Comparison of ENCODE assay signal across 34 mouse cellular contexts in the genomic region with DNA sequence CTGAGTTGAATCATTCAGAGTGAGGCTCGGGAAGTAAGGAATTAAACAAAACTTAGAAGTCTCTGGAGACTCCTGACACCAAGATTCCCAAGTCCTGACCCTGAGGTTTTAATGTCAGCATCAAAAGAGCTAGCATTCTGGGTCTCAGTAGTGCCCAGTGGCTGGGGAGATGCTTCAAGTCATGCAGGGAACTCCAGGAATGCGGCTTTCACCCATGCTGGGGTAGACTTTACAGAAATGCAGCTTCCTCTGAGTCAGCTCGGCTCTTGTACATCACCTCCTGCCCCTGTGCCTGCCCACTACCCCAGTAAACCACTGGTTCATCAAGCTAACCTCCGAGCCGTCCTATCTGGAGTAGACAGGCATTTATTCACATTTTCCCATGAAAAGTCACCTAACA.
"Had no signal": no experiment of that assay in that cellular context is flagged by ENCODE, and none has a peak within 500 bp of the region (broad histone marks: within the 10 kb centered on the region; RNA-seq: fewer than 3 reads in every experiment).

No protein-coding gene starts in this region.

- H3K4me1 ChIP-seq: heart, embryonic 12.5 days; heart, embryonic 13.5 days; heart, embryonic 15.5 days; hindbrain, embryonic 15.5 days; intestine, embryonic 15.5 days had no signal

- ATAC-seq: hindbrain, embryonic 16.5 days; hindbrain, postnatal 0 days; inflammation-experienced regulatory T-cells, adult 6 months; intestine, embryonic 15.5 days; intestine, embryonic 16.5 days; intestine, postnatal 0 days had no signal

- H3K36me3 ChIP-seq: heart, embryonic 10.5 days; heart, embryonic 12.5 days; heart, embryonic 13.5 days; heart, embryonic 15.5 days; hindbrain, embryonic 10.5 days; hindbrain, embryonic 12.5 days; hindbrain, embryonic 13.5 days; hindbrain, embryonic 15.5 days; intestine, embryonic 15.5 days had no signal

- H3K9ac ChIP-seq: heart, embryonic 12.5 days; heart, embryonic 13.5 days; heart, embryonic 15.5 days; hindbrain, embryonic 12.5 days; hindbrain, embryonic 13.5 days; hindbrain, embryonic 14.5 days; hindbrain, embryonic 15.5 days; intestine, embryonic 15.5 days had no signal

- H3K27ac ChIP-seq: heart, embryonic 10.5 days; heart, embryonic 13.5 days; heart, embryonic 15.5 days; hindbrain, embryonic 10.5 days; hindbrain, embryonic 12.5 days; hindbrain, embryonic 13.5 days; hindbrain, embryonic 14.5 days; hindbrain, embryonic 15.5 days; hindbrain, postnatal 0 days; intestine, embryonic 15.5 days; kidney, postnatal 0 days; layer of hippocampus, adult 2 months; left cerebral cortex, adult 2 months had no signal

- H3K4me2 ChIP-seq: heart, embryonic 11.5 days; heart, embryonic 12.5 days; heart, embryonic 13.5 days; heart, embryonic 15.5 days; hindbrain, embryonic 12.5 days; hindbrain, embryonic 13.5 days; hindbrain, embryonic 14.5 days; hindbrain, embryonic 15.5 days; intestine, embryonic 15.5 days had no signal

- H3K27me3 ChIP-seq: heart, embryonic 12.5 days; heart, embryonic 13.5 days; heart, embryonic 15.5 days; hindbrain, embryonic 12.5 days; hindbrain, embryonic 13.5 days; hindbrain, embryonic 15.5 days; intestine, embryonic 15.5 days had no signal

- DNase-seq: heart, postnatal 10 days; heart, postnatal 14 days; heart, postnatal 4 days; kidney, adult 11 months; kidney, adult 18-20 months; kidney, adult 2 months; kidney, adult 8-10 months; kidney, adult 9 months; kidney, postnatal 10 days; kidney, postnatal 14 days; kidney, postnatal 25 days; kidney, postnatal 36 days; kidney, postnatal 4 days; layer of hippocampus, adult 9-11 months; layer of hippocampus, postnatal 36 days had no signal

- H3K4me3 ChIP-seq: heart, embryonic 10.5 days; heart, embryonic 12.5 days; heart, embryonic 13.5 days; heart, embryonic 15.5 days; hindbrain, embryonic 10.5 days; hindbrain, embryonic 12.5 days; hindbrain, embryonic 13.5 days; hindbrain, embryonic 15.5 days; intestine, embryonic 15.5 days; layer of hippocampus, adult 2 months; left cerebral cortex, adult 2 months had no signal

- H3K9me3 ChIP-seq: heart, embryonic 10.5 days; heart, embryonic 12.5 days; heart, embryonic 13.5 days; heart, embryonic 15.5 days; hindbrain, embryonic 10.5 days; hindbrain, embryonic 12.5 days; hindbrain, embryonic 13.5 days; hindbrain, embryonic 15.5 days; intestine, embryonic 15.5 days had no signal
